Comparison of ENCODE assay signal across 7 mouse cellular contexts in the genomic region with DNA sequence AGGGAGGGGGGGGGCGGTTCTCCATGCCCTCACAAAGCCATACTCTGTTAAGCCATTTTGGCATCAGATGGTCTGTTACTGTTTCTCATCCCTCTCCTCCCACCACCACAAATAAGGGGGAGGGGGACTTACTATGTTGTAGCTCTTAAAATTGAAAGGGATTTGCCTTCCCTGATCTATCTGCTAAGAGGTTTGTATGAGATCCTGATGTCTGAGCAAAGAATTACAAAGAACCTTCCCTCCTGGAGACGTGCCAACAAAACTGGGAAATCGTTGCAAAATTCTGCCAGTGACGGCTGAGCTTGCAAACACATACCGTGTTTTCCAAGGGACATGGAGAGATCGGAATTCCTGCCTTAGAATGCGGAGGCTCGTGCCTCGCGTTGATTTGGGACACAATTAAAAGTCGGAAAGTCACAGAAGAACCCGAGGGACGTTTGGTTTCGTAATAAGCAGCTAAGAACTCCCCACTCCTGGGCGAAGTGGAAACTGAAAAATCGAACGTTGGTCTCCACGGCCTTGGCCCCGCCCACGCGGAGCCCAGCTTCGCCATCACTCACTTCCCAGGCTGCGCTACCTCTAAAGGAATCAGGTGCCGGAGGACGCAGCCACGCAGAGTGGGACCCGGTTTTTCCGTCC. TPM values are rescaled to one million over a fixed set of nuclear protein-coding genes. Genes with fewer than 3 reads are reported as not detected.
DNase-seq lines count a peak whose midpoint lies in the region; ATAC-seq and TF ChIP-seq lines count a peak whose summit lies in the region.

No protein-coding gene starts in this region.

- peak overlapping the region; percentile 89 for H3K4me3 ChIP-seq in embryonic facial prominence, embryonic 14.5 days (ENCODE audit: low read depth, low read length)
- H3K4me3 ChIP-seq in kidney, adult 2 months (ENCODE audit: insufficient read depth, low read depth, low read length): peak overlapping the region; percentile 68
- H3K4me3 ChIP-seq in limb, embryonic 13.5 days: peak overlapping the region; percentile 50
- H3K4me3 ChIP-seq in midbrain, embryonic 14.5 days (replicated peaks; ENCODE audit: low read depth, low read length): peak overlapping the region; percentile 24
- H3K4me3 ChIP-seq in spleen, adult 2 months (ENCODE audit: extremely low read depth, insufficient read depth, insufficient read length): peak overlapping the region; percentile 64

- TF ChIP-seq CTCF in kidney, adult 2 months (conservative IDR thresholded peaks at IDR 0.05; ENCODE audit: insufficient read depth, insufficient read length, low read depth, low read length): no peak
- no peak for TF ChIP-seq CTCF in spleen, adult 2 months (IDR thresholded peaks at IDR 0.05; ENCODE audit: extremely low read depth, insufficient read depth, insufficient read length, insufficient replicate concordance)

- no peaks in the 10 kb centered on the region for H3K9me3 ChIP-seq in embryonic facial prominence, embryonic 14.5 days (ENCODE audit: control insufficient read depth, low read length)
- H3K9me3 ChIP-seq in limb, embryonic 13.5 days: no peaks in the 10 kb centered on the region
- H3K9me3 ChIP-seq in midbrain, embryonic 14.5 days (ENCODE audit: control insufficient read depth, low read length): no peaks in the 10 kb centered on the region

- peak overlapping the region; percentile 87 for H3K27ac ChIP-seq in embryonic facial prominence, embryonic 14.5 days (replicated peaks; ENCODE audit: low read depth, low read length)
- peak overlapping the region; percentile 88 for H3K27ac ChIP-seq in kidney, adult 2 months (ENCODE audit: insufficient read depth, low read depth, low read length)
- H3K27ac ChIP-seq in limb, embryonic 13.5 days: peak overlapping the region; percentile 72
- peak overlapping the region; percentile 43 for H3K27ac ChIP-seq in midbrain, embryonic 14.5 days (replicated peaks; ENCODE audit: low read depth, low read length)
- peak overlapping the region; percentile 82 for H3K27ac ChIP-seq in spleen, adult 2 months (ENCODE audit: insufficient read depth, low read length)

- peaks cover 16% of the 10 kb centered on the region for H3K4me1 ChIP-seq in embryonic facial prominence, embryonic 14.5 days (ENCODE audit: control insufficient read depth, insufficient read depth, low read length)
- peaks cover 11% of the 10 kb centered on the region; the same call in 1 of the 2 replicates for H3K4me1 ChIP-seq in kidney, adult 2 months (ENCODE audit: control insufficient read depth, insufficient read depth, low read length)
- H3K4me1 ChIP-seq in limb, embryonic 13.5 days: peaks cover 43% of the 10 kb centered on the region
- peaks cover 18% of the 10 kb centered on the region for H3K4me1 ChIP-seq in midbrain, embryonic 14.5 days (ENCODE audit: control insufficient read depth, insufficient read depth, low read length)
- peaks cover 3% of the 10 kb centered on the region for H3K4me1 ChIP-seq in spleen, adult 2 months (ENCODE audit: control insufficient read depth, insufficient read depth, insufficient read length)

- DNase-seq in adrenal gland, adult 18-20 months (ENCODE audit: low spot score in 2 of 2): peak; percentile 76 to 90
- DNase-seq in embryonic facial prominence, embryonic 14.5 days (ENCODE audit: low spot score): peak; percentile 90
- DNase-seq in heart, adult 8-10 months (ENCODE audit: low spot score): peak; percentile 94
- DNase-seq in kidney, adult 2 months: peak; percentile 92
- DNase-seq in midbrain, embryonic 14.5 days: peak; percentile 83
- DNase-seq in spleen, adult 2 months (ENCODE audit: low read depth in 1 of 2, low spot score in 2 of 2): peak in 1 of 2 experiments; percentile 58

- H3K9ac ChIP-seq in embryonic facial prominence, embryonic 14.5 days (ENCODE audit: low read depth, low read length): peak overlapping the region; percentile 67
- H3K9ac ChIP-seq in limb, embryonic 13.5 days: peak overlapping the region; percentile 60
- H3K9ac ChIP-seq in midbrain, embryonic 14.5 days (replicated peaks; ENCODE audit: low read length): peak overlapping the region; percentile 41

- peak; percentile 17; the same call in 1 of the 2 replicates for ATAC-seq in embryonic facial prominence, embryonic 14.5 days (ENCODE audit: low read depth)
- no peak for ATAC-seq in limb, embryonic 13.5 days (ENCODE audit: low FRiP score, low read depth)
- no peak for ATAC-seq in midbrain, embryonic 14.5 days (ENCODE audit: low FRiP score, low TSS enrichment)

- H3K27me3 ChIP-seq in embryonic facial prominence, embryonic 14.5 days (replicated peaks; ENCODE audit: control insufficient read depth, insufficient read depth, low read length): no peaks in the 10 kb centered on the region
- H3K27me3 ChIP-seq in kidney, adult 2 months (replicated peaks; ENCODE audit: control insufficient read depth, insufficient read depth, low read length): no peaks in the 10 kb centered on the region
- H3K27me3 ChIP-seq in limb, embryonic 13.5 days: no peaks in the 10 kb centered on the region
- no peaks in the 10 kb centered on the region for H3K27me3 ChIP-seq in midbrain, embryonic 14.5 days (ENCODE audit: control insufficient read depth, insufficient read depth, low read length)
- H3K27me3 ChIP-seq in spleen, adult 2 months (ENCODE audit: control insufficient read depth, insufficient read depth, low read length): no peaks in the 10 kb centered on the region

- no peaks in the 10 kb centered on the region for H3K36me3 ChIP-seq in embryonic facial prominence, embryonic 14.5 days (ENCODE audit: control insufficient read depth, insufficient read depth, low read length)
- no peaks in the 10 kb centered on the region for H3K36me3 ChIP-seq in kidney, adult 2 months (ENCODE audit: control insufficient read depth, insufficient read depth, low read length)
- no peaks in the 10 kb centered on the region for H3K36me3 ChIP-seq in limb, embryonic 13.5 days
- no peaks in the 10 kb centered on the region for H3K36me3 ChIP-seq in midbrain, embryonic 14.5 days (ENCODE audit: control insufficient read depth, insufficient read depth, low read length)
- no peaks in the 10 kb centered on the region for H3K36me3 ChIP-seq in spleen, adult 2 months (ENCODE audit: control insufficient read depth, insufficient read depth, low read length)

- H3K4me2 ChIP-seq in embryonic facial prominence, embryonic 14.5 days (ENCODE audit: low read depth, low read length): peak overlapping the region; percentile 70
- H3K4me2 ChIP-seq in limb, embryonic 13.5 days (replicated peaks): peak overlapping the region; percentile 76
- H3K4me2 ChIP-seq in midbrain, embryonic 14.5 days (ENCODE audit: low read length): peak overlapping the region; percentile 71

- WGBS in embryonic facial prominence, embryonic 14.5 days: 1% methylated on average over 21 of the region's 28 CpGs
- WGBS in kidney, adult 2 months: under 1% methylated on average over 28 of the region's 28 CpGs
- under 1% methylated on average over 28 of the region's 28 CpGs for WGBS in limb, embryonic 13.5 days
- under 1% methylated on average over 28 of the region's 28 CpGs for WGBS in midbrain, embryonic 14.5 days
- WGBS in spleen, adult 2 months: 2% methylated on average over 28 of the region's 28 CpGs

- TF ChIP-seq POLR2A in kidney, adult 2 months (IDR thresholded peaks at IDR 0.05; ENCODE audit: low read depth, low read length): no peak
- no peak; the same call in 1 of the 2 replicates for TF ChIP-seq POLR2A in spleen, adult 2 months (IDR thresholded peaks at IDR 0.05; ENCODE audit: low read depth, low read length)

RNA-seq across cellular contexts. Expression of a gene that starts 14.7 kb away (rescaled TPM):
- 10 to 100 TPM; 20.0 to 21.7 TPM for total RNA-seq in adrenal gland, adult 18-20 months (2021)
- 3.6 and 3.9 TPM in 2 replicates for polyA plus RNA-seq in embryonic facial prominence, embryonic 14.5 days (2014; fragmentation: Nextera tagmentation; extraction: Ambion mirVana)
- 10 to 100 TPM in 1 of 4 experiments, 1 to 10 TPM in 3; 7.4 to 12.0 (median 8.9) TPM for total RNA-seq in heart, adult 8-10 months (2022)
- polyA plus RNA-seq in kidney, adult 2 months (2012; rRNA removed): 7.0 and 8.2 TPM in 2 replicates
- polyA plus RNA-seq in limb, embryonic 13.5 days (2015; fragmentation: Nextera tagmentation; extraction: Ambion mirVana): 4.5 and 4.6 TPM in 2 replicates
- 1.8 TPM in 2 replicates for polyA plus RNA-seq in midbrain, embryonic 14.5 days (2014; fragmentation: Nextera tagmentation; extraction: Ambion mirVana)
- polyA plus RNA-seq in spleen, adult 2 months (2012; rRNA removed): 20.6 and 22.3 TPM in 2 replicates

Comparison
In these comparisons a context has a peak if more than half of its experiments do, and no peak if none do; other contexts are left out.
1. H3K4me3 ChIP-seq: peak in every context shown above with its lines; median percentile 89 in embryonic facial prominence, embryonic 14.5 days; 68 in kidney, adult 2 months; 64 in spleen, adult 2 months; 50 in limb, embryonic 13.5 days; 24 in midbrain, embryonic 14.5 days.